Mouse (Mus musculus): ENCODE data around the gene Gm10100.
"Not testable (repeated sequence)": the region's sequence is repeated elsewhere in the genome, so short reads cannot be mapped to it uniquely, and the experiment has no call there.

GRCm38 (mm10) chr10:77751254-77751653 is 25.0 kb downstream of the Gm10100 start, which contains the start of gene Gm9736:
- TF ChIP-seq CTCF (IDR thresholded peaks at IDR 0.05; ENCODE audit: borderline replicate concordance, extremely low read depth, insufficient read depth, insufficient read length); POLR2A (IDR thresholded peaks at IDR 0.05; ENCODE audit: borderline replicate concordance, extremely low read depth, insufficient read depth, insufficient read length, poor library complexity, severe bottlenecking): not testable (repeated sequence)

Measured in brain, embryonic 14.5 days (tissue).